In genomic region chr2:156025482-156025881, GRCm38 (mm10) we compare ENCODE assay signal across 24 mouse cellular contexts. TPM values are rescaled to one million over a fixed set of nuclear protein-coding genes. Genes with fewer than 3 reads are reported as not detected.
DNase-seq lines count a peak whose midpoint lies in the region; ATAC-seq and TF ChIP-seq lines count a peak whose summit lies in the region.
"Had no signal": no experiment of that assay in that cellular context is flagged by ENCODE, and none has a peak within 500 bp of the region (broad histone marks: within the 10 kb centered on the region; RNA-seq: fewer than 3 reads in every experiment).

No protein-coding gene starts in this region.

- H3K27me3 ChIP-seq in kidney, postnatal 0 days (ENCODE audit: insufficient read depth, low read length) = no peaks in the 10 kb centered on the region
- peaks cover 3% of the 10 kb centered on the region for H3K27me3 ChIP-seq in CH12.LX (replicated peaks)
- H3K27me3 ChIP-seq: embryonic facial prominence, embryonic 13.5 days; intestine, embryonic 15.5 days; limb, embryonic 15.5 days; neural tube, embryonic 15.5 days had no signal

- H3K9me3 ChIP-seq in kidney, postnatal 0 days (replicated peaks; ENCODE audit: low read length) = no peaks in the 10 kb centered on the region
- H3K9me3 ChIP-seq in CH12.LX (replicated peaks; ENCODE audit: low read length) = no peaks in the 10 kb centered on the region
- H3K9me3 ChIP-seq: embryonic facial prominence, embryonic 13.5 days; intestine, embryonic 15.5 days; limb, embryonic 15.5 days; midbrain, embryonic 10.5 days; neural tube, embryonic 15.5 days had no signal

- no peak overlapping the region for H3K4me3 ChIP-seq in kidney, postnatal 0 days (replicated peaks; ENCODE audit: low read depth, low read length)
- H3K4me3 ChIP-seq in CH12.LX (replicated peaks in 1 of 3; ENCODE audit: low read depth in 2 of 3, low read length in 2 of 3, poor library complexity in 1 of 3) = no peak overlapping the region
- H3K4me3 ChIP-seq: embryonic facial prominence, embryonic 13.5 days; intestine, embryonic 15.5 days; limb, embryonic 15.5 days; midbrain, embryonic 10.5 days; myocyte; neural tube, embryonic 15.5 days had no signal

- no peaks in the 10 kb centered on the region for H3K4me1 ChIP-seq in kidney, postnatal 0 days (replicated peaks; ENCODE audit: insufficient read depth, low read length)
- peaks cover 0 to 7% of the 10 kb centered on the region in 2 experiments; a peak in 2 of 4 replicates for H3K4me1 ChIP-seq in CH12.LX (ENCODE audit: control insufficient read depth in 1 of 2, insufficient read depth in 2 of 2)
- H3K4me1 ChIP-seq: embryonic facial prominence, embryonic 13.5 days; intestine, embryonic 15.5 days; limb, embryonic 15.5 days; midbrain, embryonic 10.5 days; neural tube, embryonic 15.5 days had no signal

- dilution Hi-C loops in CH12.LX (cut with MboI; ENCODE audit: extremely low pct_ligation_motif_present, extremely low pct_unique_long_range_greater_than_20kb, low sequenced_read_pairs) = no loop called here

- TF ChIP-seq EP300 in CH12.LX (IDR thresholded peaks at IDR 0.05; ENCODE audit: low read length) = no peak

- H3K79me2 ChIP-seq in CH12.LX (replicated peaks; ENCODE audit: control insufficient read depth, extremely low read depth, insufficient read depth, poor library complexity, severe bottlenecking) = no peaks in the 10 kb centered on the region

- no peak for TF ChIP-seq RAD21 in CH12.LX (IDR thresholded peaks at IDR 0.05; ENCODE audit: low read depth, low read length)

- ATAC-seq in kidney, postnatal 0 days (replicated peaks; ENCODE audit: low FRiP score, low read depth) = no peak
- no peak for ATAC-seq in CD4-positive, CD25-positive, alpha-beta regulatory T cell, adult 4 months
- ATAC-seq: intestine, embryonic 15.5 days had no signal

- in situ Hi-C loops in CH12.LX (cut with MboI; ENCODE audit: low pct_ligation_motif_present, low pct_unique_long_range_greater_than_20kb, low sequenced_read_pairs) = no loop called here

- H3K4me2 ChIP-seq in kidney, postnatal 0 days (ENCODE audit: low read length) = no peak overlapping the region
- H3K4me2 ChIP-seq in CH12.LX (ENCODE audit: insufficient read depth, low read depth, poor library complexity, severe bottlenecking) = no peak overlapping the region
- H3K4me2 ChIP-seq: embryonic facial prominence, embryonic 13.5 days; intestine, embryonic 15.5 days; limb, embryonic 15.5 days; neural tube, embryonic 15.5 days had no signal

- H3K27ac ChIP-seq in kidney, postnatal 0 days = no peak overlapping the region
- no peak overlapping the region for H3K27ac ChIP-seq in CH12.LX (ENCODE audit: insufficient read depth, low read depth)
- H3K27ac ChIP-seq: embryonic facial prominence, embryonic 13.5 days; intestine, embryonic 15.5 days; limb, embryonic 15.5 days; midbrain, embryonic 10.5 days; neural tube, embryonic 15.5 days had no signal

- no peak overlapping the region for H3K9ac ChIP-seq in kidney, postnatal 0 days (ENCODE audit: low read depth, low read length)
- H3K9ac ChIP-seq in CH12.LX (ENCODE audit: insufficient read depth, low read depth) = no peak overlapping the region
- H3K9ac ChIP-seq: embryonic facial prominence, embryonic 13.5 days; intestine, embryonic 15.5 days; limb, embryonic 15.5 days; neural tube, embryonic 15.5 days had no signal

- TF ChIP-seq POLR2A in CH12.LX (IDR thresholded peaks at IDR 0.05; ENCODE audit: low read depth, low read length) = no peak

- no peaks in the 10 kb centered on the region for H3K36me3 ChIP-seq in kidney, postnatal 0 days (ENCODE audit: insufficient read depth, low read length)
- peaks cover 0 to 2% of the 10 kb centered on the region in 2 experiments for H3K36me3 ChIP-seq in CH12.LX (replicated peaks in 1 of 2; ENCODE audit: control insufficient read depth in 1 of 2, insufficient read depth in 1 of 2, low read length in 1 of 2)
- H3K36me3 ChIP-seq: intestine, embryonic 15.5 days; limb, embryonic 15.5 days had no signal

- DNase-seq in kidney, postnatal 0 days (ENCODE audit: low spot score) = peak; percentile 21
- DNase-seq in kidney, postnatal 25 days = no peak
- DNase-seq in CH12.LX (ENCODE audit: extremely low read depth) (no peak), R1 (ENCODE audit: low read depth, low spot score) (peak; percentile 48)
- peak; percentile 15 for DNase-seq in retina, postnatal 1 day
- no peak for DNase-seq in right cerebral cortex, adult 18-20 months
- DNase-seq: adrenal gland, adult 8-10 months; cerebellum, adult 2 months; gastrocnemius, postnatal 36 days; kidney, postnatal 14 days; lung, adult 18-20 months; lung, postnatal 4 days; spleen, adult 18-20 months had no signal

- TF ChIP-seq CTCF in kidney, postnatal 0 days (IDR thresholded peaks at IDR 0.05; ENCODE audit: low read depth) = no peak
- no peak for TF ChIP-seq CTCF in CH12.LX (conservative IDR thresholded peaks at IDR 0.05 in 1 of 2, IDR thresholded peaks at IDR 0.05 in 1 of 2; ENCODE audit: low read depth in 2 of 2, low read length in 2 of 2)

TF ChIP-seq in CH12.LX, 34 proteins besides CTCF, POLR2A, EP300 and RAD21:
- TF ChIP-seq CHD1 (IDR thresholded peaks at IDR 0.05; ENCODE audit: low read depth, low read length) (no peak), HCFC1 (IDR thresholded peaks at IDR 0.05; ENCODE audit: low read depth, low read length) (peak; percentile 87), MAZ (IDR thresholded peaks at IDR 0.05; ENCODE audit: low read depth, low read length) (no peak)

RNA-seq across cellular contexts. Expression of gene Ergic3, which starts 17.6 kb away (rescaled TPM):
- 219 and 231 TPM in 2 replicates for polyA plus RNA-seq in kidney, postnatal 0 days (2015; fragmentation: Nextera tagmentation; extraction: Ambion mirVana)
- total RNA-seq in CH12.LX (2012; rRNA removed) (132 and 136 TPM in 2 replicates), CH12.LX (2014; rRNA removed) (51.6 and 53.0 TPM in 2 replicates)
- 146 and 163 TPM in 2 replicates for polyA plus RNA-seq in CH12.LX (2012; ENCODE audit: insufficient read length, low read depth)
- 100 to 1,000 TPM; 131 to 182 TPM for polyA plus RNA-seq in CD4-positive, CD25-positive, alpha-beta regulatory T cell, adult 4 months (2017; shearing (Covaris generic))

RNA-seq across cellular contexts. Expression of gene 6430550D23Rik, which starts 17.7 kb away (rescaled TPM):
- 0.68 and 2.5 TPM in 2 replicates for polyA plus RNA-seq in kidney, postnatal 0 days (2015; fragmentation: Nextera tagmentation; extraction: Ambion mirVana)
- 1.1 and 1.4 TPM in 2 replicates for total RNA-seq in CH12.LX (2012; rRNA removed)
- 0.78 and 1.1 TPM in 2 replicates for total RNA-seq in CH12.LX (2014; rRNA removed)
- polyA plus RNA-seq in CH12.LX (2012; ENCODE audit: insufficient read length, low read depth) = 0.81 and 1.7 TPM in 2 replicates
- 1 to 10 TPM; 1.1 to 4.9 TPM for polyA plus RNA-seq in CD4-positive, CD25-positive, alpha-beta regulatory T cell, adult 4 months (2017; shearing (Covaris generic))
- total RNA-seq: common myeloid progenitor, adult 5-6 weeks had no signal

RNA-seq across cellular contexts. Expression of gene Fer1l4, which starts 27.3 kb away (rescaled TPM):
- 0.38 and 0.51 TPM in 2 replicates for polyA plus RNA-seq in kidney, postnatal 0 days (2015; fragmentation: Nextera tagmentation; extraction: Ambion mirVana)
- total RNA-seq in CH12.LX (2012; rRNA removed) (not detected in 2 replicates), CH12.LX (2014; rRNA removed) (not detected in 2 replicates)
- polyA plus RNA-seq in CH12.LX (2012; ENCODE audit: insufficient read length, low read depth) = not detected in 2 replicates
- polyA plus RNA-seq in CD4-positive, CD25-positive, alpha-beta regulatory T cell, adult 4 months (2017; shearing (Covaris generic)) = not detected
- total RNA-seq: adrenal gland, adult 8-10 months; common myeloid progenitor, adult 5-6 weeks; gastrocnemius, postnatal 36 days; layer of hippocampus, postnatal 10 days had no signal
- polyA plus RNA-seq: heart, postnatal 0 days; hindbrain, embryonic 11.5 days; limb, embryonic 15.5 days; myocyte had no signal

RNA-seq across cellular contexts. Expression of gene Spag4, which starts 39.5 kb away (rescaled TPM):
- 1.9 and 2.0 TPM in 2 replicates for polyA plus RNA-seq in kidney, postnatal 0 days (2015; fragmentation: Nextera tagmentation; extraction: Ambion mirVana)
- total RNA-seq in CH12.LX (2012; rRNA removed) (3.1 and 3.6 TPM in 2 replicates), CH12.LX (2014; rRNA removed) (2.2 and 3.0 TPM in 2 replicates)
- polyA plus RNA-seq in CH12.LX (2012; ENCODE audit: insufficient read length, low read depth) = 2.6 and 2.9 TPM in 2 replicates
- under 1 TPM in 1 of 2 experiments, not detected in 1; 0.15 TPM for polyA plus RNA-seq in CD4-positive, CD25-positive, alpha-beta regulatory T cell, adult 4 months (2017; shearing (Covaris generic))
- total RNA-seq: gastrocnemius, postnatal 36 days had no signal

Comparison
In these comparisons a context has a peak if more than half of its experiments do, and no peak if none do; other contexts are left out.
1. DNase-seq: peak in kidney, postnatal 0 days (single experiment), R1 (single experiment) and retina, postnatal 1 day (single experiment); none in kidney, postnatal 25 days (0 of 2), CH12.LX (single experiment) and right cerebral cortex, adult 18-20 months (single experiment).